Mouse (Mus musculus) lung, postnatal 10 days (tissue): ENCODE results near the gene Olfr116.

Experiments used
- DNase-seq: peaks from one replicate; pipeline ENCODE4 v3.0.0; 2021

Olfr116 gene

GRCm38 (mm10) chr17:37627009-37627408, at the start of gene Olfr116, which contains the start of gene Olfr115:
Gene Olfr116 (minus strand): TSS chr17:37627199.
Gene Olfr115 (minus strand): TSS chr17:37627109.
- DNase-seq: no peak

- DNase-seq: no peak
These were observed 39.7 kb upstream of the Olfr116 start, which contains the start of gene Olfr118 for GRCm38 (mm10) chr17:37666688-37667087. Gene Olfr118 (plus strand): TSS chr17:37666988.

GRCm38 (mm10) chr17:37663682-37664081, 36.7 kb upstream of the Olfr116 start, which contains the start of gene Olfr117:
Gene Olfr117 (minus strand): TSS chr17:37663782.
- no peak for DNase-seq

GRCm38 (mm10) chr17:37592643-37593042, 34.4 kb downstream of the Olfr116 start, which contains the start of gene Olfr114:
Gene Olfr114 (minus strand): TSS chr17:37592743.
- DNase-seq: no peak

- no peak for DNase-seq
These were observed 49.4 kb downstream of the Olfr116 start, which contains the start of gene Olfr113 for GRCm38 (mm10) chr17:37577563-37577962. Gene Olfr113 (minus strand): TSS chr17:37577663.
